Mouse (Mus musculus) urinary bladder, postnatal 25 days (tissue): Measurements from ENCODE around the gene Zfp157.
"Not testable (repeated sequence)": the region's sequence is repeated elsewhere in the genome, so short reads cannot be mapped to it uniquely, and the experiment has no call there.

Experiments used
- DNase-seq: peaks from one replicate; pipeline ENCODE4 v3.0.0; 2022; ENCODE audit warnings: low spot score

Gene Zfp157

GRCm38 (mm10) chr5:138441286-138442194, at the start of gene Zfp157:
Gene Zfp157, plus strand, starts transcription at chr5:138441468.
- DNase-seq = peak; percentile 72

GRCm38 (mm10) chr5:138397795-138398337, 43.4 kb upstream of the Zfp157 start:
- no peak for DNase-seq

GRCm38 (mm10) chr5:138400431-138400830, 40.8 kb upstream of the Zfp157 start:
- DNase-seq = not testable (repeated sequence)

- DNase-seq = no peak
These were observed 17.1 kb downstream of the Zfp157 start for GRCm38 (mm10) chr5:138458371-138458770.

GRCm38 (mm10) chr5:138459107-138459506, 17.8 kb downstream of the Zfp157 start:
- DNase-seq = no peak

GRCm38 (mm10) chr5:138473601-138474000, 32.3 kb downstream of the Zfp157 start:
- DNase-seq = peak; percentile 46

- DNase-seq = not testable (repeated sequence)
These were observed 63.3 kb downstream of the Zfp157 start for GRCm38 (mm10) chr5:138504548-138504947.
